Mouse (Mus musculus) common myeloid progenitor, adult 5-6 weeks (primary cell): ENCODE measurements around the gene Col20a1. TPM values are rescaled to one million over a fixed set of nuclear protein-coding genes. Genes with fewer than 3 reads are reported as not detected.

Experiments
- ATAC-seq: replicated peaks from 2 replicates; pipeline ENCODE4 v1.8.0; 2016; ENCODE audit warnings: low read depth, mild to moderate bottlenecking, moderate TSS enrichment, inconsistent platforms; ENCODE audit not compliant: poor library complexity, severe bottlenecking
- total RNA-seq: library from RNA; stranded (forward); fragments of 200-1000, 187-1606 nt; gene quantifications from 2 replicates; pipeline ENCODE4 v1.2.3, GENCODE M21; 2017

Col20a1 gene
- total RNA-seq, 1 experiment from 2014 or later, result not detected

DNA sequence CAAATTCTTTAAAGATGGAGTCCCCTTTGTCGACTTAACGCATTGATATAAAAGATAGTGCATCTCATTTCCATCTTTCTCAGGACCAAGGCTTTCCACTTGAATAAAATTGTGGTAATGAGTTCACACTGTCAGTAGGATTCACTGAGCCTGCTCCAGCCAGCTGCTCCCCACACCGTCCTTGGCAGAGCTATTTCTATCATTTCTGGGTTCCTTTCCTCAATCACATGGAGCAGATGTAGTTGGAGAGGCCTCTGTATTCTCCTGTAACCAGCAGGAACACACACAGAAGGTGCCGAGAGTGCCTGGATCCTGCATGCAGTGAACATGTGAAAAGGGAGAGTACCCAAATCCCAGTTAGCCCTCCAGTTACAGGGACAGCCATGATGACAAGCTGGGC lies 4.0 kb downstream of the Col20a1 start:
- no peak for ATAC-seq

DNA sequence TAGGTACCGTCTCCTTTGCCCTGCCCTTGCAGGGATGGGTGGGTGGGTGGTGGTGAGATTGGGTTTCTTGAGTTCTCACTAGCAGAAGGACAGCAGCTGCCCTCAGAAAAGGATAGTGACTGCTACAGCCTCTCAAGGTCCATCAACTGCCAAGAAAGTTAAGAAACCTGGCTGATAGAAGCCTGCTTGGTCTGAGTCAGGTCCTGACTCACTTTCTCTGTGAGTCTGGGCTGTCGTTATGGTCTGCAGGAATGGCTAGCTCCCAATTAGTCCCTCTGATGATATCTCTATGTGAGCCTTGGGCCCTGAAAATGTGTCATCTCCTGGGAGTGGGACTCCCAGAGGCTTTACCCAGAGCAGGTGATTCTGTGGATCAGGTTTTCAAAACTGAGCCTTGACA lies 8.0 kb downstream of the Col20a1 start:
- no peak for ATAC-seq

DNA sequence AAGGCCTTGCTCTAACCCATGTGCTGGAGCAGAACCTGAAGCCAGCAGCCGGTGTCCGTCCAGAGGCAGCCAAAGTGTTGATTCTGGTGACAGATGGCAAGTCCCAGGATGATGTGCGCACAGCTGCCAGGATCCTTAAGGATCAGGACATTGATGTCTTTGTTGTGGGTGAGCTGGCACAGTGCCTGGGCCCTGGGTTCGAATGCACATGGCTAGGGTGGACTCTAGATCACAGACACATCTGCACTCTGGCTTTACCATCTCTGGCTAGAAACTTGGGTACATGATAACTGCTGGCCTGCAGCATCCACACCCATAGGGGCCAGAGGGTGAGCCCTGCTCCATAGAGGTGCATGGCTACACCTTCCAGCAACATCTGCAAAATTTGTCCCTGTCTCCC lies 9.1 kb downstream of the Col20a1 start:
- ATAC-seq, result no peak

DNA sequence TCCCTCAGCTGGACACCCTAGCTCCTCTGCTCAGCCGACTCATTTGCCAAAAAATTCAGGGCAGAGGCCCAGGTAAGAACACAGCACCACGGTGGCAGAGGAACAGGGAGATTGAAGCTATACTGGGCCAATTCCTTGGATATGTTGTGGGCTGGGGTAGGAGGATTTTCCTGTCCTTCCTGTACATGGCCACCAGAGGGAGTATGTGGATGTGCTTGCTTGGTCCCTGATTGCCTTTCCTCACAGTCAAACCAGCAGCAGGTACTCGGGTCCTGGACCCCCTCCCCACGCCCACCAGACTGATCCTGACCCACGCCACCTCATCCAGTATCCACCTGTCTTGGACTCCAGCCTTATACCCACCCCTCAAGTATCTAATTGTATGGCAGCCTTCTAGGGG lies 10.1 kb downstream of the Col20a1 start:
- ATAC-seq, result peak; percentile 83

DNA sequence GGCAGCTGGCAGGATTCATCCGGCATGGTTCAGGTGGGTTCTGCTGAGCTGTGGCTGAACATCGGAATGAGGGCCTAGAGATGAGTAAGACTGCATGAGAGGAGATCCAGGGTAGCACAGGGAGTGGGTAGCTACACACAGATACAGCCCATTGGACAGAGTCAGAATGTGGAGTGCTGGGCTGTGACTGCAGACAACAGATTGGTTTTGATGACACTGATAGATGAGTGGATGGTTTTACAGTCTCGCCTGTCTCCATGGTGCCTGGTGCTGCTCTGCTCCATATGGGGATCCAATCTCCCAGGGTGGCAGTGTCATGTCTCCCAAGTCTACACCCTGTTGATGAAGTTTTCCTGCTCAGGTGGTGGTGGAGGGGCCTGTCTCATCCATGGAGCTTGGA lies 10.6 kb downstream of the Col20a1 start:
- no peak for ATAC-seq

DNA sequence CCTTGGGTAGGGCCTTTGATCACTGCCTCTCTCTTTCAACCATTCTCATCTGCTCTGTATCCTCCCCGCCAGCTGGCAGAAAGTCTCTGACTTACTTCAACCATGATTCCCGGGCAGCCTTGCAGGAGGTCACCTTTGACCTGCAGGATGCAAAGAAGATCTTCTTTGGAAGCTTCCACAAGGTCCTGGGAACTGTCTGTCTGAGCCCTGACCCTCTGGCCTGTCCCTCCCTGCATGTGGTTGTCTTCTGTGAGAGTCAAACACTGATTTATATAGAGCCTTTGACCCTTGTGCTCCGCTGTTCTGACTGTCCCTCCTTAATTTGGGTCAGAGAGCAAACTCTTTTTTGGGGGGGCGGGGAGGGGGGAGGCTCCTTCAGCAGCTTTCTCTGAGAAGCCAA lies 20.7 kb downstream of the Col20a1 start:
- ATAC-seq, result no peak

DNA sequence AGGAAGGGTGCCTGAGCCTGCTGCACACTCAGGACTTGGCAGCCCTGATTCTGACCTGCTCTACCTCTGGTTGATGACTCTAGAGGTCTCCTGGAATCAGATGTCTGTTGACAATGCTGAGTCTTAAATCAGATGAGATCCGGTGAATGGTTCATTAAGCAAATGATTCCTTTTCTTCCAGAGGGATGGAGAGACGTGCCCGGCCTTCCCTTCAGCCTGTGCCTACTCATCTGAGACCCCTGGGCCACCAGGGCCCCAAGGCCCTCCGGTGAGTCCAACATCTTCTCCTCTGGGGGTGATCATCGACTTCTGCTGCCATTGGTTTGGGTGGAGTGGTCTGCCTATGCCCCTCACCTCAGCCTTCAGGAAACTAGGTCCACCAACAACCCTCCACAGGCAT lies 22.0 kb downstream of the Col20a1 start:
- ATAC-seq, result no peak

DNA sequence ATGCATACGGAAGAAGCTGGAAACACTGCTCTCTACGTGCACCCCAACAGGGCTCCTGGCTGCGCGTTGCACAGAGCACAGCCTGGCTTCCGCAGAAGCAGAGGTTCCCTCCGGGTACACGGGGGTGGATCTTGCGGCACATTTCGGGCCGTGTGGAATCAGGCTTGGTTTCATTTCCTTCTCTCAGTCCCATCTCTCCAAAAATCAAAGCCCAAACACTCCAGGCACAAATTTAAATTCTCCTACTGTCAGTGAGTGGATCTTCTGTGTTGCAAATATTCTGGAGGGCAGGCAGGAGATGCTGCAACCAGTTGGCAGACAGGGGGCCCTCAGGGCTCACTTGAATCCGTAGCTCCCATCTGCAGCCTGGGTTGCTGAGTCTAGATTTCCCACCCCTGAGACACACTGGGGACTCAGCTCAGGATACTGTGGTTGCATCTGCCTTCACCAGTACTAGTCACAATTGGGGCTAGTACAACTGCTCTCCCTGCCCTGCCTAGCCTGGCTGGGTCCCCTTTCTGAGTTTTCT lies 45.1 kb downstream of the Col20a1 start:
- ATAC-seq, result no peak

DNA sequence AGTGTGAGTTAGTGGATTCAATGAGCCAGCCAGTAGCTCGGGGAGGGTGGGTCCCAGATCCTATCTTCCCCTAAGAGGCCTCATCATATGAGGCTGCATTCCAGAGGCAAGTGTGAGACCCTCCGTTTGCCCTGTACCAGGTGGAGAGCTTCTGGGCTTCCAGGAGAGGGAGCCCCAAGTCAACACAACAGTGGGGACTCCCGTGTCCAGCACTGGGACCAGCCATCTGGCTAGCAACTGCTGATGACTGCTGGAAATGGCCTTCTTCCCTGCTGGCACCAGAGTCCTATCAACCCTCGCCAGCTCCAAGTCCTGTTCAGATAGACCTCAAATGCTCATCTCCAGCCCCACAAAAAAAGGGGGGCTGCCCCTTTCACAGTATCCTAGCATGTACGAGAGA lies 46.1 kb downstream of the Col20a1 start:
- no peak for ATAC-seq

DNA sequence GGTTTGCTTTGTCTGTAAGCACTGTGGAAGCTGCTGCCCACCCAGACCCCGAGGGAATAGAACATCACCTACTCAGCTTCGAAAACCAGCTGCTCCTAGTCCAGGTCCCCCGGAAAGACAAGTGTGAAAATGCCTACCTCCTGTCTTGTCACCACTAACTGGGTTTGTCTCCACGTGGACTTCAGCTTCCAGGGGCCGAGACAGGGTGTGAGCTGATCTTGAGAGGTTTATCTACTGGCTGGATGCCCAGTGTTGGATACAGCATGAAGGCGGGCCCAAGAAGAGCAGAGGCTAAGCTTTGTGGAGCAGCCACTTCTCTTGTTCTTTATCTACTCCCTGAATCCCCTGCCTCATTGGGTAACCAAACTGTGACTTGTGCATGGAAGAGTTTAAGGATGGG lies 47.0 kb downstream of the Col20a1 start:
- ATAC-seq, result no peak

DNA sequence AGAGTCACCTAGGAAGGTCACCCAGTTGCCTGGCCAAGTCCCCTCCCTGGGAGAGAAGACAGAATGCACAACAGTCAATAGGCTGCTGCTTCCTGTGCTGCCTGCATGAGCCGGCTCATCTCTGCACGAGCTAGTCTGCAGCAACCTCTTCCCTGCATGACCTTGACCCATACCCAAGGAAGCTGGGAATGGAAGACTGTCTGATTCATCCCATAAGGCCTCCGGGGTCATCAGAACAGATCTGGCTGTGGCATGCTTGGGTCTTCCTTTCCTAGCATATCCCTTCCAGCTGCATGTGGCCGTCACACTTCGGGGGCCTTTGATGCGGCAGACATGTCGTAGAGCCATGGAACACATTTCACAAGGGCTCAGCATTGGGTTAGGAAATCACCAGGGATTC lies 48.9 kb downstream of the Col20a1 start:
- no peak for ATAC-seq

DNA sequence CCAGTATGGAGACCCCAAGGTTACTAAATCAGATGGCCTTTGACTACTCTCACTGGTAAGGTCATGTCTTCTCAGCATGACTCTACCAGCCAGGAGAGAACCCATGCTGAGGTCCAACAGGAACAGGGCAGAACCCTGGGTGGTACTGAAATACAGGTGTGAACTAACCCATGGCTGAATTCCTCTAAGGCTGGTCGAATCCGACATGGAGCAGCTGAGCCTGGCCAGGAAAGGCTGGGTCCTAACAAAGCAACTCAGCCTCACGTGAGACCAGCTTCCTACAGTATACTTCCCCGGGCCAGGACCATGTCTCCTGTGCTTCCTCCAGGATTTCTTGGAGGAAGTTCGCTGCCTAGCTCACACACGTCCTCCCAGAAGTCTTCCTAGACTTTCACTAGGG lies 50.2 kb downstream of the Col20a1 start:
- no peak for ATAC-seq

DNA sequence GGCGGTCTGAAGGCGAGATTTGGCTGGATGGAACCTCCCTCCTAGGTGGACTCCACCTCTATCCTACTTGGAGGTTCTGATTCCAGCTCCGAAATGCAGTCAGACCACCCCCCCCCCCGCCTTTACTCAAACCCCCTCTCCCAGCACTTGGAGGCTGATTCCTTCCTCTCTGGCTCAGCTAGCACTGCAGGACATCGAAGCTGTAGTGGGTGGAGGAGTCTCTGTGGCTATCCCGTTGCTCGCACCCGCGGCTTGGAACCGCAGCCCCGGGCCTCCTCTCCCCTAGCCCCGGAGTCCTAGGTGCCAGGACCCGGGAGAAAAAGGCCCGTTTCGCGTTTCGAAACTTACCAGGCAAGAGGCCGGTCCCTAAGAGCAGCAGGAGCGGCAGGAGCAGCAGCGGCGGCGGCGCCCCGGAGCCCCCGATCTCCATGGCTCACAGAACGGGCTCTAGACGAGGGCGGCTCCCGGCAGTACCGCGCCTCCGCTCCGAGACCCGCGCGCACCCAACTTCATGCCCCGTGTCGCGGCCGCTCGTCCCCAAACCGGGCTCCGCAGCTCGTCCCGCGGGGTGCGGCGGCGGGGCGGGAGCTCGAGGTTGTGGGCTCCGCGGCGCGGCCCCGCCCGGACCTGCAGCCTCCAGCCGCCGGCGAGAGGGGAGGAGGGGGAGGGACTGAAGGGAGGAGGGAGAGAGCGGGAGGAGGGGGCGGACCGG lies 52.5 kb downstream of the Col20a1 start:
- no peak for ATAC-seq

DNA sequence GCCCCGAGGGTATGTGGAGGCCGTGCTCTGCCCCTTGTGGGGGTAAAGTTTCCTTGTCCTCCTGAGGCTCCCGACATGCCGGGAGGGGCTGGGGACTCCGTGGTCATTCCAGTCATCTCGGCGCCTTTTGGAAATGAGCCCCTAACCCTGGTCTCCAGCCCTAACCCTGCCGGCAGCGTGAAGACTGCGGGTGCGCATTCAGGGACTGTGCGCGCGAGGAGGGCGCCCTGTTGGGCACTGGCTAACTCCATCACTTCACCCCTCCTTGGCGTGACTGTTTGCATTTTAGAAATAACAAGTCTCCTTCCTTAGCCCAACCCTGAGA lies 53.0 kb downstream of the Col20a1 start:
- no peak for ATAC-seq

DNA sequence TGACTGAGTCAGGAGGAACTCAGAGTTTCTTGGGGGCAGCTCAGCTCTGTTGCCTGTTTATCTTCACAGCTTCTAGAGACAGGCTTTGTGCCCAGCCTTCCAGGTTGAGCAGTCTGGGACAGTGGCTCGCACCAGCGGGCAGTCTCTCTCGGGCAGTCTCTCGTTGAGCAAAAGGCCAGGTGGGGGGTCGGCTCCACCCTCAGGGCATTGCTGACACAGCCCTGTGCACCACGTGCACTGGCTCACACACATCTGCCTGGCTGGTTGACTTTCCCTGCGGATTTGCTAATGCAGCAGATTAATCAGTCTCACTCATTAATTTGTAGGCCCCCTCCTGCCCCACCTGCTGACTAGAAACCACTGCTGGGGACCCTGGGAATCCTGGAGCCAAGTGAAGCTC lies 55.6 kb downstream of the Col20a1 start:
- no peak for ATAC-seq

DNA sequence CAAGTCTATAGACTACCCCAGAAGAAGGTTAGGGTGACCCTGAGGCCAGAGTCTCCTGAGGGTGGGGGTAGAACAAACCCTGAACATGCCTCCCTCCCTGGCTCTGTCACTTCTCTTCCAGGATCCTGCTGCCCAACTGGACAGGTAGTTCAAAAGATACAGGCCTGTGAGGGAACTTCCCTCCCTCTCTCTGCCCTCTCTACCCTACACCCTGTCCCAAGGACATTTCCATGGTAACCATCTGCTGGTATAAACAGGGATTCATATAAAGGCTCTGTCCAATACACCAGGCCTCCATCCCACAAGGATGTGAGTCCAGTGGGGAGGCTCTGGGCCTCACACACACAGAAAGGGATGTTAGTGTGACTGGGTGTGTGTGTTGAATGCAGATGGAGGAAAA lies 56.0 kb downstream of the Col20a1 start:
- no peak for ATAC-seq

DNA sequence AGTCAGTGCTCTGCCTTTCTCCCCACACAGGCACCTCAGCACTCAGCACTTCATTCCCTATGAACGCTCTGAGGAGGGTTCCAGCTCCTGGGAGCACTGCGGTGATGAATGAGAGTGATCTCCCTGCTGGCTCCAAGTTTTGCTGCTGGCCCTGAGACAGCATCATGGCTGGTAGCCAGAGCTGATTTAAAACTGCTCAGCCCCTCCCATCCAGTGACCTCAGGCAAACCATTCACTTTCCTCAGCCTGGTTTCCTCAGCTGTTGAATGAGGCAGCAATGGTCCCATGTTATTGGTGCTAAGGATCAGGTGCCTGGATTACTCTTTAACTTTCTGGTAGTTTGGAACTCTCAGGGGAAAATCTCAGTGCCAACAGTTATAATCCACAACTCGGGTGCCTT lies 57.1 kb downstream of the Col20a1 start, which contains the start of gene Chrna4:
Gene Chrna4, minus strand, starts transcription at position 110 of the 400 bp plus-strand sequence.
- ATAC-seq, result no peak

DNA sequence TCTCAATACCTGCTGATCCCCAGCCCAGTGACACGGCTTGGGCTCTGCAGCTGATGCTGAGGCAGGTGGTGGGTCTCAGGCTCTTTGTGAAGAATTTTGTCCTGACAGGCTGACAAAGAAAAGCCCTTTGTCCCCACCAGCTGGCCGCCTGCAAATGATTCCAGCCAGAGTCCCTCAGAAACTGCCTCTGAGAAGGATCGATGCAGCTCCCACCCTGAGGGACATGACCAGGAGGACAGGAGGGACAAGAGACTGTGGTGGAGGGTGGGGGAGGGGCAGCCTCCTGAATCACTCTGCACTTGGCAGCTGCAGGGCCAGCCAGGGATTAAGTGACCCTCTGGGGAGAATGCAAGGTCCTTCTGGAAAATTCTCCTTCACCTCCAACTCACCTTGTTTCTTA lies 57.7 kb downstream of the Col20a1 start:
- no peak for ATAC-seq

DNA sequence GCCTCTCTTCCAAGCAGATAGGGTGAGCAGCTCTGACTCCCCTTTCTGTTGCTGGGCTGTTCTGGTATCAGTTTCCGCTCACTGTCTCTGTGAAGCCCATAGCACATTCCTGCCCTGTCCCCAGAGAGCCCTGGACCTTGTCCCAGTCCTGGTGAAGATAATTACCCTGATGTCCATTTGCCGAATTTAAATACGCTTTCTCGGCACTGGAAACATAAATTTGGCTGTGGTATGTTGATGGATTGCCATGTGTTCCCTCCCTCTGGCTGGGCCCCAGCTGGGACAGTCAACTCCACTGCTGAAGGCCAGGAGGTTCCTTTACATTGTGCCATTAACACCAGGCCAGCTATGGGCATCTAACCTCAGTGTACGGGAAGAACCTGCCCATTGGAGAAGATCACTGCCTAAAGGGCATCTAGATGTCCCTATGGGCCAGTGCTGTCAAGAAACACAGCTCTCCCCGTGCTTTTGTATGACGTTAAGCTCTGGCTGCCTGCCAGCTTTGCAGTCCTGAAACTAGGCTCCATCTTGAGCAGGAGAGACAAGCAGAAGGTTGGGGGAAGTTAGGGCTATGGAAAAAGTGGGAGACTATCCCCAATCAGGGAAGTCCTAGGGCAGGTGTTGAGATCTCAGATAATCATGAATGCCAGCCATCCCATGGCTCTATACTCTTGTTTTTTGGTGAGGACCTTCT lies 62.1 kb downstream of the Col20a1 start:
- ATAC-seq, result no peak

DNA sequence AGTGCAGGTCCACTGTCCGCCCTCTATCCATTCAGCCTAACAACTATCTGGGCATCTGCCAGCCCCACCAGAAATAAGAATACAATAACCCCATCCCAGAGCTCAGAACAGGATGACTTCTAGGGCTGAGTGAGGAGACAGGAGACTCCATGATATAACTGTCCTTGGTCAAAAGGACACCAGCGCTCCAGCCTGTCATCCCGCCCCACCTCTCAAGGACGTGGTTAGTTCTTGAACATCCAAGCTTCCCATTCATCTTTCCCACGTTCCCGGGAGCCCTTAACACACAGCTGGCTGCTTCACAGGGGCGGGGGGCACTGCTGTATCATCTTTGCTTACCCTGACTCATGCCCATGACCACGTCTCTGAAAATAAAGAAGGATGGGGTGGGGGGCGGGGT lies 62.7 kb downstream of the Col20a1 start:
- ATAC-seq, result no peak

DNA sequence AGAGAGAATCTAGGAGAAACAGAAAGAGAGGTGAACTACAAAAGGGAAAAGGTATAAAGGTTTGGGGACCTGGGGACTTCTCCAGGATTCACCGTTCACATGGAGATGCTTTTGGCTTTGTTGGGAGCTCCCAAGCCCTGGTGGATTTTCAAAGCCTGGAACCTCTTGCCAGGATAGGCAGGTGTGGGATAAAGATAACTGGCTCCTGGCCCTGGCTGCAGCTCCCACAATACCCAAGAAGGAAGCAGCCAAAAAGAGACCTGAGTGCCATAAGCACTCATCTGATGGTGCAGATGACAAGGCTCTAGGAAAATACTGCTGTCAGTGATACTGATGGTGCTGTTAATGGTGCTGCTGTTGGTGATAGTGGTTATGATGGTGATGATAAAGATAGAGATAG lies 65.8 kb downstream of the Col20a1 start:
- no peak for ATAC-seq

DNA sequence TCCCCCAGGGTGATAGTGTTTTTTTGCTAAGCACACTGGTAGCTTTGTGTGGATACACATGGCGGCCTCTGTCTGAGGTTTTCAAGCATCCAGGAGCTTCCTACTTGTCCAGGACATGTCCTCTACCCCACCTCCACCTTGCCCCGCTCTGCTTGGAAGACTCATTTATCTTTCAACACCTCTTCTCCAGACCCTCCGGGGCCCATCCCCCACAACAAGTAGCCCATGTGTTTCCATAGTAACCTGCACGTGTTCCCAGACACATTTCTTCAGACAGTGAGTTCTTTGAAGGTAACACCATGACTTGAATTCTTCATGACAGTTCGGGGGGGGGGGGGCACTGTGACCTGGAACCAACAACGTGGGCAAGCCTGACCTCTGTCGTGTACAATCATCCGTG lies 71.0 kb downstream of the Col20a1 start:
- no peak for ATAC-seq
